Mouse (Mus musculus) forebrain, embryonic 11.5 days (tissue): ENCODE data around the gene Gal3st2. TPM values are rescaled to one million over a fixed set of nuclear protein-coding genes. Genes with fewer than 3 reads are reported as not detected.
A peak's percentile ranks its signal among the peaks of the same experiment; 100 is the strongest.
"Not testable (repeated sequence)": the region's sequence is repeated elsewhere in the genome, so short reads cannot be mapped to it uniquely, and the experiment has no call there.

ENCODE experiments used
- ATAC-seq: fragments of 200-750 bp; cut with Nextera tagmentation; replicated peaks from 2 replicates; pipeline ENCODE4 v1.8.0; 2017; ENCODE audit warnings: moderate TSS enrichment; ENCODE audit not compliant: low FRiP score
- DNase-seq: peaks from one replicate; pipeline ENCODE4 v3.0.0-alpha.2; 2017; ENCODE audit warnings: low spot score
- H3K27ac ChIP-seq: fragments of 300-500 bp; sonication (generic); 2 replicates; pipeline ENCODE4 v1.5.1; 2014; ENCODE audit warnings: low read depth, low read length
- H3K27me3 ChIP-seq: fragments of 300-500 bp; sonication (generic); 2 replicates; pipeline ENCODE4 v1.6.1; 2014; ENCODE audit warnings: mild to moderate bottlenecking, low read length, mixed read lengths; ENCODE audit not compliant: control insufficient read depth, insufficient read depth
- H3K36me3 ChIP-seq: fragments of 300-500 bp; sonication (generic); 2 replicates; pipeline ENCODE4 v1.6.1; 2014; ENCODE audit warnings: mild to moderate bottlenecking, low read length, moderate library complexity, mixed read lengths; ENCODE audit not compliant: control insufficient read depth, insufficient read depth
- H3K4me1 ChIP-seq: fragments of 300-500 bp; sonication (generic); replicated peaks from 2 replicates; pipeline ENCODE4 v1.6.1; 2014; ENCODE audit warnings: low read length, mixed read lengths; ENCODE audit not compliant: control insufficient read depth, insufficient read depth
- H3K4me2 ChIP-seq: fragments of 300-500 bp; sonication (generic); 2 replicates; pipeline ENCODE4 v1.6.1; 2014; ENCODE audit warnings: low read depth, mild to moderate bottlenecking, low read length, moderate library complexity, mixed read lengths; ENCODE audit not compliant: severe bottlenecking
- H3K4me3 ChIP-seq: fragments of 300-500 bp; sonication (generic); 2 replicates; pipeline ENCODE4 v1.5.1; 2014; ENCODE audit warnings: low read depth, low read length
- H3K9ac ChIP-seq: fragments of 300-500 bp; sonication (generic); 2 replicates; pipeline ENCODE4 v1.6.1; 2014; ENCODE audit warnings: low read length
- H3K9me3 ChIP-seq: fragments of 300-500 bp; sonication (generic); 2 replicates; pipeline ENCODE4 v1.6.1; 2016; ENCODE audit warnings: low read length, mixed read lengths; ENCODE audit not compliant: control insufficient read depth
- WGBS: fragments of 180-500 bp; shearing (Covaris S2); extraction: QIAGEN DNeasy Blood & Tissue Kit; methylation state at CpG from one replicate; pipeline ENCODE4 v1.1.7; 2014; 5-methylcytosine and 5-hydroxymethylcytosine counted together
- polyA plus RNA-seq: library from polyadenylated mRNA; unstranded; fragments of >200 nt; fragmentation: Nextera tagmentation; extraction: Ambion mirVana; gene quantifications from 2 replicates; pipeline ENCODE4 v1.2.1, GENCODE M21; 2014

Gene Gal3st2
- polyA plus RNA-seq, 1 experiment from 2014 or later: not detected

DNA sequence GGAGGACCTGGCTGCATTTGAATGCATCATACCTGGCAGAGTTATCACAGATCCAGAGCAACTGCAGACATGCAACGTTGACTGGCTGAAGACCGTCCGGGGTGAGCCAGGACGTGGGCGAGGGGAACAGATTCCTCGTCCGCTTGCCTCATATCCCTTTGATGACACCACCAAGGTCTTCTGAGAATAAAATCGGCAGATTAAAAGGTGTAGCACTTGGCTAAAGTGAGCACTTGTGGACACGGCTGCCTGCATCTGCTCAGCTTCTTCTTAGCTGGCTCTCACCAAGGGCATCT lies 34.6 kb upstream of the Gal3st2 start:
- no peaks in the 10 kb centered on the region for H3K27me3 ChIP-seq
- H3K4me3 ChIP-seq: no peak overlapping the region
- H3K36me3 ChIP-seq: no peaks in the 10 kb centered on the region
- peak overlapping the region; percentile 78; the same call in 1 of the 2 replicates for H3K4me2 ChIP-seq
- ATAC-seq (no peak), DNase-seq (no peak)
- no peak overlapping the region for H3K9ac ChIP-seq
- no peaks in the 10 kb centered on the region; the same call in 1 of the 2 replicates for H3K4me1 ChIP-seq
- H3K9me3 ChIP-seq: no peaks in the 10 kb centered on the region
- no peak overlapping the region for H3K27ac ChIP-seq
- WGBS: 97% methylated on average over 9 of the region's 9 CpGs

DNA sequence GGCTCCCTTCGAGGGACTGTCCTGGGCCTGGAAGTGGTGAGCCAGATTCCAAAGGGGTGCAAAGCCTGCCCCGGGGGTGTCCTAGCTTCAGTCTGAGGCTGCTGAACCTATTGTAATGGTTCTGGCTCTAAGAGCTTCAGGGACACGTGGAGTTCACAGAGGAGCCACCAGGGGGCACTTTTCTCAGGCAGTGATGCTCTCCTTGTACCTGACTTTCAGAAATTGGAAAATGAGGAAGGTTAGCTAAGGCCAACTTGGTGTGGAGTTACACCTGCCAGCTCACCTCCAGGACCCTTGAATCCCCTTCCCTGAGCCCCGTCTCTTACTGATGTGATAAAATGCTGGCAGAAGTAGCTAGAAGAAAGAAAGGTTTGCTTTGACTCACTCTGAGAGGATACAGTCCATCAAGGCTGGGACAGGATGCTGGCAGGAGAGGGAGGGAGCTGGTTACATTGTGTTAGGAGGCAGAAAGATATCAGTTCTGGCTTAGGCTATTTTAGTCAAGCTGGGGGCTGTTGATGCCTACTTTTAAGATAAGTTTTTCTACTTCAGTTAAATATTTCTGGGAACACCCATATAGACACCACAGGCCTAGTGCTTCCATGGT lies 28.2 kb upstream of the Gal3st2 start:
- H3K4me2 ChIP-seq, H3K36me3 ChIP-seq, H3K4me3 ChIP-seq, H3K9ac ChIP-seq, H3K27me3 ChIP-seq, H3K4me1 ChIP-seq, DNase-seq, H3K27ac ChIP-seq, H3K9me3 ChIP-seq: not testable (repeated sequence)
- WGBS: 83% methylated on average over 1 of the region's 4 CpGs
- ATAC-seq: peak; percentile 51

DNA sequence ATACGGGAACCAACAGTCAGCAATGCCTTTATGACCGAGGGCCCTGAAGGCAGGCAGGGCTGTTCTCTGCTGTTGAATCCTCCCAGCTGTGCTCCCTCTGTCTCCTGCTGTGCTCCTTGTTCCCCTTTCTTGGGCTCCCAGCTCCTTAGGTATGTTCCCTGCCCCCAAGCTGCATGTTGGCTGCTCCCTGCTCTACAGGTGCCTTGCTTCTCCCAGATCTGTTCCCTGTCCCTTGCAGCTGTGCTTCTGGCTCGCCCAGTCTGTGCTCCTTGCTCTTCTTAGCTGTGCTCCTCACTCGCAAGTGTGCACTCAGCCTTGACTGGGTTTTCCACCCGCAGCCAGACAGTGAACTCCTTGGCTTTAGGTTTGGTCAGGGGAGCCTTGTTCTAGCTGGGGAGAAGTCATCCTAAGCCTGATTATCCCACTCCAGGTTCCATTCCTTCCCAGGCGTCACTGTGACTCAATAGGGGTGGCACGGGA lies 26.4 kb upstream of the Gal3st2 start:
- no peaks in the 10 kb centered on the region for H3K4me1 ChIP-seq
- ATAC-seq: no peak
- H3K27ac ChIP-seq: no peak overlapping the region
- H3K9me3 ChIP-seq: no peaks in the 10 kb centered on the region
- no peak for DNase-seq
- WGBS: 91% methylated on average over 7 of the region's 7 CpGs
- no peak overlapping the region for H3K9ac ChIP-seq
- H3K27me3 ChIP-seq: no peaks in the 10 kb centered on the region
- H3K4me3 ChIP-seq: no peak overlapping the region
- no peak overlapping the region for H3K4me2 ChIP-seq
- no peaks in the 10 kb centered on the region for H3K36me3 ChIP-seq

DNA sequence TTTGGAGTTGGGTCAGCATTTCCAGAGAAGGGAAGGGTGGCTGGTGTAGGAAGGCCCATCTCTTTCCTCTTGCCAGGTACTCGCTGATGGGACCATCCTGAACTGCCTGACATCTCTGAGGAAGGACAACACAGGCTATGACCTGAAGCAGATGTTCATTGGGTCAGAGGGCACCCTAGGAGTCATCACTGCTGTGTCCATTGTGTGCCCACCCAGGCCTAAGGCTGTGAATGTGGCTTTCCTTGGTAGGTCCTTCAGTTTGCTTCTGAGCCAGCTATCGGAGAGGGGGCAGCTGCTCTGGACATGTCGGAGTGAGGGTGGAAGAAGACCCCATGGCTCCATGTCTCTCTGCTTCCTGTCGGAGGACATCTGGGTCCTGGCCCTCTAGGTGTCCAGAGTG lies 25.9 kb upstream of the Gal3st2 start:
- DNase-seq (no peak), ATAC-seq (no peak)
- Histone ChIP-seq H3K27ac (no peak overlapping the region), H3K9ac (no peak overlapping the region), H3K36me3 (no peaks in the 10 kb centered on the region), H3K9me3 (no peaks in the 10 kb centered on the region), H3K4me3 (no peak overlapping the region), H3K4me1 (no peaks in the 10 kb centered on the region), H3K4me2 (no peak overlapping the region), H3K27me3 (no peaks in the 10 kb centered on the region)
- WGBS: 99% methylated on average over 4 of the region's 4 CpGs

DNA sequence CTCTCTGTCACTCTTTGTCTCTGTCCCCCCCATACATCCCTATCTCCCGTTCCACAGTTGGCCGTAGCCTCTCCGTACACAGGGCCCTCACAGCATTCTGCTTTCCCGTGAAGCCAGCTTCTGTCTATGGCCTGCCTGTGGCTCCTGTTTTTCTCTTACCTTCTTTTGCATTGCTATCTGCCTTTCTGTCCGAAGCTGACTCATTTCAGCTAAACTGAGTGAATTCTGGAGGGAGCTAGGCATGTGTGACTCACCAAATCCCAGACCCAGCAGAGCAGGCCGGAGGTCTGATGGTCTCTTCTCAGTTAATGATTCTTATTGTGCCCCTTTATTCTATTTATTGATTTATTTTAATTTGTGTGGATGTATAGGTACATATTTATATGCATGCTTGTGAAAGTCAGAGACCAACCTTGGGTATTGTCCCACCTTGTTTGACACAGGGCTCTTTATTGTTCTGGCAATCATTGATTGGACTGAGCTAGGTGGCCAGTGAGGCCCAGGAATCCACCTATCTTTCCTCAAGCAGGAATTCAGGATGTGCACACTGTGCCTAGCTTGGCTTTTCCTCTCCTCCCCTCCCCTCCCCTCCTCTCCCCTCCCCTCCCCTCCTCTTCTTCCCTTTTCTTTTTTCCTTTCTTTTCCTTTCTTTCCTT lies 25.1 kb upstream of the Gal3st2 start:
- 92% methylated on average over 6 of the region's 6 CpGs for WGBS
- Histone ChIP-seq H3K9me3 (no peaks in the 10 kb centered on the region), H3K36me3 (no peaks in the 10 kb centered on the region), H3K27me3 (no peaks in the 10 kb centered on the region), H3K9ac (no peak overlapping the region), H3K4me3 (no peak overlapping the region), H3K4me2 (no peak overlapping the region), H3K4me1 (no peaks in the 10 kb centered on the region), H3K27ac (no peak overlapping the region)
- ATAC-seq: no peak
- DNase-seq: no peak

DNA sequence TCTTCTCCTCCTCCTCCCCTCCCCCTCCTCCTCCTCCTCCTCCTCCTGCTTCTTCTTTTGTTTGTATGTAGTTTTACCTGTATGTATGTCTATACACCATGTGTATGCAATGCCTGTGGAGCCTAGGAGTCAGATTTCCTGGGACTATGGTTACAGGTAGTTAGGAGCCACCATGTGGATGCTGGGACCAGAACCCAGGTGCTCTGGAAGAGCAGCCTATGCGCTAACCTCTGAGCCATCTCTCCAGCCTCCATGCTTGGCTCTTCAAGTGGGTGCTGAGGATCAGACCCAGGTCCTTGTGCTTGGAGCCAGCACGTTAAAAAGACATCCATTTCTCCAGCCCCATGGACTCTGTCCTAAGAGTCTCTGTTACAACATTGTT lies 24.6 kb upstream of the Gal3st2 start:
- no peaks in the 10 kb centered on the region for H3K4me1 ChIP-seq
- no peak overlapping the region for H3K4me3 ChIP-seq
- H3K36me3 ChIP-seq: no peaks in the 10 kb centered on the region
- no peak overlapping the region for H3K27ac ChIP-seq
- ATAC-seq (no peak), DNase-seq (no peak)
- H3K9ac ChIP-seq: no peak overlapping the region
- H3K4me2 ChIP-seq: no peak overlapping the region
- H3K27me3 ChIP-seq: no peaks in the 10 kb centered on the region
- 94% methylated on average over 2 of the region's 2 CpGs for WGBS
- H3K9me3 ChIP-seq: no peaks in the 10 kb centered on the region

DNA sequence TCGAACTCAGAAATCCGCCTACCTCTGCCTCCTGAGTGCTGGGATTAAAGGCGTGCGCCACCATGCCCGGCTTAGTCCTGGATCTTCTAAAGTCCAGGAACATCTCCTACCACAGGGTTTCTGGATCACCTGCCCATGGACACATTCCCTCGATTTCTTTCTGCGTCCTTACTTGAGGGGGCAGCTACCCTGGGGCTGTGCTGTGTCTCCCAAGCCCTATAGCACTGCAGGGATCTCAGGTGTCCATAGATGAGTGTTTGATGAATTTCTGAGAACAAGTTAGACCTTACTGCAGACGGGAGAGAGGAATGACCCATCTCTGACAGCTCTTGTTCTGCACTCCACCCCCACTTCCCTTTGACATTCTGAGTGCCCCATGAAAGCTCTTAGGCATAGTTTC lies 23.8 kb upstream of the Gal3st2 start:
- Histone ChIP-seq H3K9ac (no peak overlapping the region), H3K27me3 (no peaks in the 10 kb centered on the region), H3K36me3 (no peaks in the 10 kb centered on the region), H3K27ac (no peak overlapping the region), H3K4me3 (no peak overlapping the region), H3K9me3 (no peaks in the 10 kb centered on the region), H3K4me1 (no peaks in the 10 kb centered on the region), H3K4me2 (no peak overlapping the region)
- no peak for DNase-seq
- 91% methylated on average over 6 of the region's 8 CpGs for WGBS
- no peak for ATAC-seq

DNA sequence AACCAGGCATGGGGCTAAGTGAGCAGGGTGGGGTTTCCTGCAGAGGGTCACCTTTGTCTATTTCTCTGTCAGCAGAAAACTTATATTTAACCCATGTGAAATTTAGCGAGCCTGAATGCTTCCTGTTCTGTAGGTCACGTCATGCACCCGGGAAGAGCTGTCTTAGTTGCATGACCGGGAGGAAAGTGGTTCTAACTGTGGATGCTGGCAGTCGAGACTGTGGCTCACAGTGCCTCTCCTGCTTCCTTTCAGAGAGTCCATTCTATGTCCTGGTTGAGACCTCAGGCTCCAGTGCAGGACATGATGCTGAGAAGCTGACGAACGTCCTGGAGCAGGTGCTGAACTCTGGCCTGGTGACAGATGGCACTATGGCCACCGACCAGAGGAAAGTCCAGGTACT lies 22.5 kb upstream of the Gal3st2 start:
- WGBS: 90% methylated on average over 7 of the region's 8 CpGs
- not testable (repeated sequence) for H3K27me3 ChIP-seq, ATAC-seq, H3K4me1 ChIP-seq, DNase-seq, H3K27ac ChIP-seq, H3K36me3 ChIP-seq, H3K4me3 ChIP-seq, H3K9me3 ChIP-seq, H3K4me2 ChIP-seq, H3K9ac ChIP-seq

DNA sequence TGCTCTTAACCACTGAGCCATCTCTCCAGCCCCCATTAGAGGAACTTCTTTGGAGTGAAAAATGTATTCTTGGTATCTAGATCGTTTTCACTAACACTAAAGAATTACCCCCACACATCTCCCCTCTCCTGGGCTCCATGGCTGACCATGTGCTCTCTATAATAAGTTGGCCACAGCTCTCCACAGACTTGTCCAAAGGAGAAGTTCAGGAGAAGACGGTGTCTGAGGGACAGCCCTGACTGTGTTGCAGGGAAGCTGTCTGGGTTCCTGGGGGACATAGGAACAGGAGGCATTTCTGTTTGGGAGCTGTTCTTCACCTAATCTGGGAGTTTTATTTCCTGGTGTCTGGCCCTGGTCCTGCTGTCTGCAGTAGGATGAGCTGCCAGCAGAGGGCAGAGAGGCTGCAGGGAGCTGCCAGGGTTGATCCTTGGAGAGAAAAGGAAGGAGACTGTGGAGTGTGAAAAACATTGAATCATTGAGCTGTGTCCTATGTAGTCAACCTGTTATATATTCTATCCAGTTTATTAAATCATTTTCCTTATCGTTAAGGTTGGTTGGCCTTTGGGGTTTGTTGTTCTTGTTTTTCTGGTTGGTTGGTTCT lies 15.2 kb upstream of the Gal3st2 start:
- not testable (repeated sequence) for H3K36me3 ChIP-seq, DNase-seq, H3K27ac ChIP-seq, H3K27me3 ChIP-seq, H3K9me3 ChIP-seq, H3K4me2 ChIP-seq, H3K9ac ChIP-seq, H3K4me1 ChIP-seq, H3K4me3 ChIP-seq
- WGBS: 77% methylated on average over 1 of the region's 3 CpGs
- peak; percentile 71; the same call in 1 of the 2 replicates for ATAC-seq
